Mouse (Mus musculus) thymus, adult 2 months (tissue): Measurements from ENCODE around the gene C1qtnf5. TPM values are rescaled to one million over a fixed set of nuclear protein-coding genes. Genes with fewer than 3 reads are reported as not detected.

Source experiments
- DNase-seq: peaks from one replicate; pipeline ENCODE4 v3.0.0; 2021
- H3K27ac ChIP-seq: fragments of 200-500 bp; 2 replicates; pipeline ENCODE4 v1.5.1; 2012; ENCODE audit warnings: low read length, control low read depth; ENCODE audit not compliant: control insufficient read depth, insufficient read depth
- H3K27me3 ChIP-seq: fragments of 200-500 bp; 2 replicates; pipeline ENCODE4 v1.6.1; 2012; ENCODE audit warnings: mild to moderate bottlenecking, low read length, moderate library complexity, mixed read lengths; ENCODE audit not compliant: control insufficient read depth, insufficient read depth
- H3K36me3 ChIP-seq: fragments of 200-500 bp; 2 replicates; pipeline ENCODE4 v1.6.1; 2012; ENCODE audit warnings: mild to moderate bottlenecking, low read length, moderate library complexity; ENCODE audit not compliant: control insufficient read depth, insufficient read depth
- H3K4me1 ChIP-seq: fragments of 200-500 bp; replicated peaks from 2 replicates; pipeline ENCODE4 v1.6.1; 2012; ENCODE audit warnings: low read length; ENCODE audit not compliant: control insufficient read depth, insufficient read depth
- H3K4me3 ChIP-seq: fragments of 200-500 bp; 2 replicates; pipeline ENCODE4 v1.5.1; 2012; ENCODE audit warnings: mild to moderate bottlenecking, low read length, control low read depth, moderate library complexity; ENCODE audit not compliant: control insufficient read depth, insufficient read depth
- CTCF ChIP-seq: fragments of 200-500 bp; IDR thresholded peaks from 2 replicates; pipeline ENCODE4 v1.5.1; 2012; ENCODE audit warnings: mild to moderate bottlenecking, control low read depth, low read length, moderate library complexity, borderline replicate concordance; ENCODE audit not compliant: control insufficient read depth, poor library complexity, insufficient read depth; ENCODE audit errors: extremely low read depth
- POLR2A ChIP-seq: fragments of 200-500 bp; IDR thresholded peaks from 2 replicates; pipeline ENCODE4 v1.6.1; 2012; ENCODE audit warnings: mild to moderate bottlenecking, low read length, control low read depth, moderate library complexity; ENCODE audit not compliant: control insufficient read depth, poor library complexity, insufficient read depth; ENCODE audit errors: extremely low read depth
- WGBS: fragments of 180-500 bp; shearing (Covaris S2); methylation state at CpG from one replicate; pipeline ENCODE4 v1.1.7; 2018; 5-methylcytosine and 5-hydroxymethylcytosine counted together
- polyA plus RNA-seq: library from polyadenylated mRNA; depleted of rRNA; stranded (reverse); fragments of >200 nt; gene quantifications from 2 replicates; pipeline ENCODE4 v1.2.3, GENCODE M21; 2012; rRNA removed

The C1qtnf5 gene
- 3.4 and 5.0 TPM in 2 replicates for polyA plus RNA-seq

DNA sequence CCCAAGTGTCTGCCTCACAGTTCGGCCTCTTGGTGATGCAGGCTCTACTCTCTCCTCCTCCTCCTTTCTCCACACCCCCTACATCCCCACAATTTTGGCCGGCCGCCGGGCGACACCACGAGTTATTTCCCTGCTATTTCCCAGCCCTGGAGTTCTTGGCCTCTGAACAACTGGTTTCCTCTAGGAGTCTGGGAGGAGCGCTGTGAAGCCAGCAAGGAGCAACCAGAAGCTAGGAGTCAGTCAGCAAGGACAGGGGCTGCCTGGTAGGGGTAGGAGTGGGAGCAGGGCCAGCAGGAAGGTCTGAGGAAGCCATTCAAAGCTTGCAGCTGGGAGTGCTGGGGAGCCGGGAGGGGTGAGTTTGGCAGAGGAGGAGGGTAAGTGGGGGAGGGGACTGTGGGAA, at the start of gene C1qtnf5:
TSS of gene C1qtnf5 (plus strand) at position 136 of the 400 bp plus-strand sequence.
- 89% methylated on average over 8 of the region's 8 CpGs for WGBS
- H3K27me3 ChIP-seq, result no peaks in the 10 kb centered on the region
- no peaks in the 10 kb centered on the region; the same call in 1 of the 2 replicates for H3K36me3 ChIP-seq
- no peak within 1 kb of the TSS for H3K4me3 ChIP-seq
- TF ChIP-seq CTCF (no peak), POLR2A (no peak)
- no peak within 1 kb of the TSS for H3K27ac ChIP-seq
- no peak for DNase-seq
- H3K4me1 ChIP-seq, result peaks cover 14% of the 10 kb centered on the region

DNA sequence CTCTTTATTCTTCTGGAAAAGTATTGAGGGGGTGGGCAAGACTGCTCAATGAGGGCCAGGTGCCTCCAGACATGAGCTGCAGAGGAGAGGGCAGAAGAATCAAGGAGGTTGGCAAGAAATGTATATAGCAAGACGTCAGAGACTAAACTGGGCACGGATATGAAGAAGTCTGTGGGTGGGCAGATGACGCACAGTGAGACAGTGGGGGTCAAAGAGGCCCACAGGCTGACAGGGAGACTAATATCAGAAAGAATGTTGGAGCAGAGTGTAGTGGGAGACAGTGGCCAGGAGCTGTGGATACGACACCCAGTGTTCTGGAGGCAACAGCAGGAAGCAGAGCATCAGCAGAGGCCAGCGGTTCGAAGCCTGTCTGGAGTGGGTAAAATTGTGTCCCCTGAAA, 48.4 kb upstream of the C1qtnf5 start:
- 93% methylated on average over 6 of the region's 6 CpGs for WGBS
- no peak for DNase-seq

DNA sequence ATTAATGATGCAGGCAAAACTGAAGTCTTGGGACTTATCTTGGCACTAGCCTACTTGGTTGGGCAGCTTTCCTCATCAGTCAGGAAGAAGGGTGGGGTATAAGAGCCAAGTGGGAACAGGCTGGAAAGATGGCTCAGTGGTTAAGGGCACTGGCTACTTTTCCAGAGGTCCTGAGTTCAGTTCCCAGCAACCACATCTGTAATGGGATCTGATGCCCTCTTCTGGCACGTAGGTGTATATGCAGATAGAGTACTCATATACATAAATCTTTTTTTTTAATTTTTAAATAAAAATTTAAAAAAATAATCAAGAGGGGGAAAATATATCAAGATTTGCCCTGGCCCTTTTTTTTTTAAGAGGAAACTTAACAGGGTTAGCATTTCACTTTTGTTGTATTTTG, 41.9 kb upstream of the C1qtnf5 start:
- no peak overlapping the region for H3K4me3 ChIP-seq
- TF ChIP-seq POLR2A (no peak), CTCF (no peak)
- no peak overlapping the region for H3K27ac ChIP-seq
- H3K27me3 ChIP-seq, result no peaks in the 10 kb centered on the region
- 59% methylated on average over 1 of the region's 1 CpGs for WGBS
- DNase-seq, result no peak
- H3K36me3 ChIP-seq, result no peaks in the 10 kb centered on the region
- H3K4me1 ChIP-seq, result peaks cover 17% of the 10 kb centered on the region

More for the DNA sequence above, 48.4 kb upstream of the C1qtnf5 start:
- Histone ChIP-seq H3K27ac (no peak overlapping the region), H3K27me3 (no peaks in the 10 kb centered on the region), H3K4me1 (no peaks in the 10 kb centered on the region), H3K4me3 (no peak overlapping the region), H3K36me3 (no peaks in the 10 kb centered on the region)
- no peak for TF ChIP-seq POLR2A

DNA sequence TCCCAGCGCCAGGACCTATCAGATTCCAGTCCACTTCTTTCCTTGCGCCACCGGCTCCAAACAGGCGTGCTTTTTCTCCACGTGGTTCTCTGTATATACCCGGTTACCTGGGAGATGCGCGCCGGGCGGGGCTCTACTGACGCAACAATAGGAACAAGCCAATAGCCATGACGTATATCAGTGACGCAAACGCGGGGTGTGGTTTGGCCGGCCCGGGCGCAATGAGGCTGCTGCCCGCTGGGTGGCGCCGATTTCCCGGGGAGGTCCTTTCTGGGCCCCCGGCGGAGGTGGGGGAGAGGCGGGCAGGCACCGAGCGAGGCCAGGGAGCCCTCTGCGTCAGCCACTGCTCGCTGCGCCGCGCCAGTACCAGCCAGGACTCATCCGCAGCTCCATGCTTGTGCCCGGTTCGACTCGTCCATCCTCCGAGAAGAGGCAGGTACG, 40.2 kb upstream of the C1qtnf5 start, which contains the start of gene Usp2:
TSS of gene Usp2 (plus strand) at position 237 of the 441 bp plus-strand sequence.
- no peaks in the 10 kb centered on the region for H3K36me3 ChIP-seq
- no peaks in the 10 kb centered on the region for H3K27me3 ChIP-seq
- TF ChIP-seq POLR2A (no peak), CTCF (peak; percentile 97)
- peaks cover 25% of the 10 kb centered on the region for H3K4me1 ChIP-seq
- H3K4me3 ChIP-seq, result peak within 1 kb of the TSS; percentile 69
- peak; percentile 100 for DNase-seq
- under 1% methylated on average over 38 of the region's 38 CpGs for WGBS
- H3K27ac ChIP-seq, result no peak within 1 kb of the TSS

DNA sequence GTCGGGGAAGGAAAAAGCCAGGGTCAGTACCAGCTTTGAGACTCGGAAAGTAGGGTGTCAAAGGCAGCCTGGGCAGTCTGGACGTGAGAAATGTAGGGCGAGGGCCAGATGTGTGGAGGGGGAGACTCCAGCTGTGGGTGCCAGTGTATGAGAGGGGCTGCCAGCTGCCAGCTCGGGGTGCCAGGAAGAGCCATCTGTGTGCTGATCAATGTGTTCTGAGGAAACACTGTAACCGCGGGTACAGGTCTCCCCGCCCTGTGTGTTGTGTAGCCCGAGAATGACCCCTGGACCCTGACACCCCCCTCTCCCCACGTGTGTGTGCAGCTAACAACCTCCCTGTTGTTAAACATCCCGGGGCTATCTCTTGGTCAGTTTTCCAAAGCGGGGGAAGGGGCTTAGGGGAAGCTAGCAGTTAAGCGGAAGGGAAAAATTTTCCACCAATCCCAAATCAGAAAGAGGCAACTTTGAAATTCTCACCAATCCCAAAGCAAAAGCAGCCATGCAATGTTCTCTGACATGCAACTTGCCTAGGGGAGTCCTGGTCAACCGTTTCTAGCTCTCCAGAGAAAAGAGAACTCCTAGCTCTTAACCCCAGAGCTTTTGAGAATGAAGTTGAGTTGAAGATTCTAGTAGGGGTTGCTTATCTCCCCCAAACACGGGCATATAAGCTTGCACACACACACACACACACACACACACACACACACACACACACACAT, 39.6 kb upstream of the C1qtnf5 start:
- Histone ChIP-seq H3K27me3 (no peaks in the 10 kb centered on the region), H3K4me3 (peak overlapping the region; percentile 69), H3K36me3 (no peaks in the 10 kb centered on the region), H3K27ac (no peak overlapping the region), H3K4me1 (peaks cover 25% of the 10 kb centered on the region)
- WGBS, result 12% methylated on average over 15 of the region's 15 CpGs
- TF ChIP-seq POLR2A, result no peak
- peak; percentile 62 for DNase-seq

DNA sequence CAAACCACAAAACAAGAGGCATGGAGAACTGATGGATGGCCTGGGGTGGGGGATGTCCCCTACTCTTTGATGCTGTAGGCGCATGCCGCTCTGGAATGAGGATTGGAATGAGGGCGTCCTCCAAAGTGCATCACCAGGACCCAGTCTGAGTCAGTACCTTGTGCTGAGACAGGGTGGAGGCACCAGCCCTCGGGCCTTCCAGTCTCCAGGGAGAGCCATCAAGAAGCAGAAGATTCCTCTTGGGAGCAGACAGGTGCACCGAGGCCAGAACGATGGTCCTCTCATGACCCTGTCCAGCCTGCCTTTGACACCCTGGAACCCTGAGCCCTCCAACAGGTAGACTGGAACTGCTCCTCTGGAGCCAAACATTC, 39.1 kb upstream of the C1qtnf5 start:
- H3K36me3 ChIP-seq, result no peaks in the 10 kb centered on the region
- WGBS, result 97% methylated on average over 6 of the region's 6 CpGs
- TF ChIP-seq POLR2A, result no peak
- TF ChIP-seq CTCF, result no peak
- peaks cover 25% of the 10 kb centered on the region for H3K4me1 ChIP-seq
- no peak overlapping the region for H3K4me3 ChIP-seq
- no peak overlapping the region for H3K27ac ChIP-seq
- no peak for DNase-seq
- no peaks in the 10 kb centered on the region for H3K27me3 ChIP-seq

DNA sequence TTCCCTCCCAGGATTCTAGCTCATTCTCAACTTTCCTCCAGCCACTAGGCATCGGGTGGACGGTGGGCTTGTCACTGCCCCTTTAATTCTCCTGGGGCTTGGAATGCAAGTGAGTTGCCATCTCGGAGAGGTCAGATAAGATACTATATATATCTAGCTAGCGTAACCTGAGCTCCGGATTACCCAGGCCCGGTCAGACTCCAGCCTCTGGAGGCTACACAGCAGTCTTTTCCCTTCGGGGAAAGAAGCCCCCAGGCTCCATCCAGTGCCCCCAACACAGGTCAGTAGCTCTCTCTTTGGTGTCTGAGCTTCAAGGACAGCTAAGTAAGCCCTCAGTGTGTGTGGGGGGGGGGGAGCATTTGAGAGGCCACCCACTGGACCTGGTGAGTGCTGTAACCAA, 37.8 kb upstream of the C1qtnf5 start:
- no peak overlapping the region for H3K27ac ChIP-seq

More for the DNA sequence above, 37.8 kb upstream of the C1qtnf5 start:
- H3K36me3 ChIP-seq, result no peaks in the 10 kb centered on the region
- H3K4me3 ChIP-seq, result no peak overlapping the region
- H3K4me1 ChIP-seq, result peaks cover 25% of the 10 kb centered on the region
- no peaks in the 10 kb centered on the region for H3K27me3 ChIP-seq
- 90% methylated on average over 7 of the region's 7 CpGs for WGBS
- DNase-seq, result no peak
- TF ChIP-seq POLR2A (no peak), CTCF (no peak)
